ENCODE assay signal across 32 mouse cellular contexts in the genomic region with DNA sequence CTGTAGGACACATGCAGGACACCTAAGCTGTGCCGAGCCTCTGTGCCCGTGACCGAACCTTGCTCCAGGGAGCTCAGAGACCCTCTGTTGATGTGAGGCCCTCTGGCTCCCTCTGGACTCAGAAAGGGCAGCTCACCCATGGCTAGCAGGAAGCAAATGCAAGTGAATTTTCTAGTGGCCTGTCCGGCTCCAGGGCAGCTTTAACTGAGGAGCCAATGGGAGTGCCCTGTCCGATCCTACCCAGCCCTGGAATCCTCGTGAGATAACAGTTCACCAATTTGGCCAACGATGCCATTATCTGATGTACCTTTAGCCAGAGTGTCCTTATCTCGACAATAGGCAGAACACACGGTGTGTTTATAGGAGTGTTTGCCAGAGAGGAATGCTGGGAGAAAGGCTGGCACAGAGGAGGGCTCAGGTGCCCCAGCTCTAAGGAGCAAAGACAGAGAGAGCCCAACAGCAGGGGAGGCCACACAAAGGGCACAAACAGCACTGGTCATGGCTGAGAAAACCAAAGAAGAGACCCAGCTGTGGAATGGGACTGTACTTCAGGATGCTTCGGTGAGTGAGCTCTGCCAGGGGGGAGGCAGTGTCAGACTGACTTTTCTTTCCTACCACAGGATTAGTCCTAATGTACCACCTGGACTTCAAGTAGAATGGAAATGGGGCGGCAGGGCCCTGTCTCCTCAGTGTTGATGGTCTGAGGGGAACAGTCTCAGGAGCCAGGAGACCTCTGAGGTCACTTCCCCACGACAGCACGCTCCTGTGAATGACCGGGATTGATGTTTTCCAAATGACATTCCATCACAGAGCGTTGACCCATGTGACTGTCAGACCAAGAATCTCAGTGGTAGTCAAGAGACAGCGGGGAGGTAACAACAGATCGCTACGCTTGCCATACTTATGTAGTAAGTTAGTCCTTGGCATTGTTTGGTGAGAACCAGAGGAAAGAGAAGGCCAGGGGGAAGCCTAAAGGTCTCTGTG. TPM values are rescaled to one million over a fixed set of nuclear protein-coding genes. Genes with fewer than 3 reads are reported as not detected.
A peak's percentile ranks its signal among the peaks of the same experiment; 100 is the strongest.
DNase-seq lines count a peak whose midpoint lies in the region; ATAC-seq and TF ChIP-seq lines count a peak whose summit lies in the region.
"Had no signal": no experiment of that assay in that cellular context is flagged by ENCODE, and none has a peak within 500 bp of the region (broad histone marks: within the 10 kb centered on the region; RNA-seq: fewer than 3 reads in every experiment).

A gene (minus strand): TSS at position 278 of the 984 bp plus-strand sequence.

- no peak within 1 kb of the TSS for H3K4me2 ChIP-seq in kidney, embryonic 15.5 days
- peak within 1 kb of the TSS; percentile 52 for H3K4me2 ChIP-seq in liver, postnatal 0 days (ENCODE audit: low read depth, low read length)
- H3K4me2 ChIP-seq: embryonic facial prominence, embryonic 12.5 days; heart, embryonic 13.5 days; hindbrain, embryonic 14.5 days; midbrain, embryonic 15.5 days; neural tube, embryonic 15.5 days had no signal

- no peaks in the 10 kb centered on the region for H3K27me3 ChIP-seq in kidney, embryonic 15.5 days
- H3K27me3 ChIP-seq in liver, postnatal 0 days (ENCODE audit: insufficient read depth, low read length): no peaks in the 10 kb centered on the region
- H3K27me3 ChIP-seq: embryonic facial prominence, embryonic 12.5 days; heart, embryonic 13.5 days; midbrain, embryonic 15.5 days; neural tube, embryonic 15.5 days had no signal

- H3K36me3 ChIP-seq in kidney, embryonic 15.5 days: no peaks in the 10 kb centered on the region
- H3K36me3 ChIP-seq in liver, postnatal 0 days (replicated peaks; ENCODE audit: insufficient read depth, low read length): no peaks in the 10 kb centered on the region
- H3K36me3 ChIP-seq: embryonic facial prominence, embryonic 12.5 days; heart, embryonic 13.5 days; midbrain, embryonic 10.5 days; midbrain, embryonic 15.5 days; neural tube, embryonic 15.5 days had no signal

- H3K9me3 ChIP-seq in kidney, embryonic 15.5 days (replicated peaks): no peaks in the 10 kb centered on the region
- no peaks in the 10 kb centered on the region for H3K9me3 ChIP-seq in liver, postnatal 0 days (ENCODE audit: low read length)
- H3K9me3 ChIP-seq: embryonic facial prominence, embryonic 12.5 days; heart, embryonic 13.5 days; midbrain, embryonic 10.5 days; midbrain, embryonic 15.5 days; neural tube, embryonic 15.5 days had no signal

- WGBS in kidney, embryonic 15.5 days: 69% methylated on average over 18 of the region's 18 CpGs
- 64% methylated on average over 18 of the region's 18 CpGs for WGBS in liver, postnatal 0 days (ENCODE audit: insufficient replicate concordance)
- 67% methylated on average over 18 of the region's 18 CpGs for WGBS in large intestine, adult 2 months

- H3K4me1 ChIP-seq in kidney, embryonic 15.5 days: peaks cover 29% of the 10 kb centered on the region
- peaks cover 4% of the 10 kb centered on the region; the same call in 1 of the 2 replicates for H3K4me1 ChIP-seq in liver, postnatal 0 days (ENCODE audit: insufficient read depth)
- H3K4me1 ChIP-seq: midbrain, embryonic 15.5 days; neural tube, embryonic 15.5 days had no signal

- no peak for DNase-seq in kidney, postnatal 4 days
- DNase-seq in liver, postnatal 0 days: no peak
- no peak for DNase-seq in liver
- no peak for DNase-seq in large intestine, adult 2 months (ENCODE audit: low read depth, low spot score)
- DNase-seq in layer of hippocampus, postnatal 14 days (ENCODE audit: low spot score in 2 of 2): no peak
- no peak for DNase-seq in adrenal gland, adult (ENCODE audit: inconsistent age in 2 of 2, low spot score in 1 of 2)
- DNase-seq: adrenal gland, adult 2 months; B cell, adult 2 months; cerebellum, adult 11 months; cerebellum, adult 9-10 months; cerebellum, postnatal 36 days; gastrocnemius, postnatal 10 days; heart, postnatal 10 days; kidney, postnatal 10 days; lung, adult 18-20 months; lung, postnatal 10 days; right cerebral cortex, postnatal 25 days; spleen, adult 18-20 months; thymus, adult 18-20 months; thymus, postnatal 25 days had no signal

- TF ChIP-seq EP300 in liver, postnatal 0 days (IDR thresholded peaks at IDR 0.05; ENCODE audit: low read depth): 0 out of 2 replicates have a peak, but pooled peaks have one; percentile 28

- H3K9ac ChIP-seq in kidney, embryonic 15.5 days: no peak within 1 kb of the TSS
- H3K9ac ChIP-seq in liver, postnatal 0 days (replicated peaks): peak within 1 kb of the TSS; percentile 41; the same call in 1 of the 2 replicates
- H3K9ac ChIP-seq: embryonic facial prominence, embryonic 12.5 days; heart, embryonic 13.5 days; hindbrain, embryonic 14.5 days; midbrain, embryonic 15.5 days; neural tube, embryonic 15.5 days had no signal

- H3K4me3 ChIP-seq in kidney, embryonic 15.5 days (replicated peaks): no peak within 1 kb of the TSS
- 0 out of 2 replicates have a peak within 1 kb of the TSS, but pooled peaks have one; percentile 15 for H3K4me3 ChIP-seq in liver, postnatal 0 days (ENCODE audit: low read depth, low read length)
- H3K4me3 ChIP-seq: embryonic facial prominence, embryonic 12.5 days; heart, embryonic 13.5 days; midbrain, embryonic 10.5 days; midbrain, embryonic 15.5 days; neural tube, embryonic 15.5 days had no signal

- no peak within 1 kb of the TSS for H3K27ac ChIP-seq in kidney, embryonic 15.5 days
- H3K27ac ChIP-seq in liver, postnatal 0 days (ENCODE audit: low read depth): peak within 1 kb of the TSS; percentile 68; the same call in 1 of the 2 replicates
- H3K27ac ChIP-seq: heart, embryonic 13.5 days; hindbrain, embryonic 14.5 days; midbrain, embryonic 10.5 days; midbrain, embryonic 15.5 days; neural tube, embryonic 15.5 days had no signal

- TF ChIP-seq CTCF in liver, postnatal 0 days (IDR thresholded peaks at IDR 0.05; ENCODE audit: low read depth): no peak

- peak; percentile 41; the same call in 1 of the 2 replicates for ATAC-seq in kidney, embryonic 15.5 days (replicated peaks; ENCODE audit: low FRiP score)
- ATAC-seq in liver, postnatal 0 days: peak; percentile 89
- ATAC-seq: forebrain, embryonic 16.5 days; midbrain, embryonic 15.5 days had no signal

RNA-seq across cellular contexts. Expression of the gene that starts here (rescaled TPM):
- polyA plus RNA-seq in kidney, embryonic 15.5 days (2015; fragmentation: Nextera tagmentation; extraction: Ambion mirVana): 4.0 TPM in 2 replicates
- polyA plus RNA-seq in liver, postnatal 0 days (2015; fragmentation: Nextera tagmentation; extraction: Ambion mirVana): 9.3 and 12.7 TPM in 2 replicates
- 112 and 255 TPM in 2 replicates for polyA plus RNA-seq in large intestine, adult 2 months (2012; rRNA removed)
- total RNA-seq in layer of hippocampus, postnatal 14 days (2021): not detected
- total RNA-seq: adrenal gland, adult 2 months; gastrocnemius, postnatal 10 days; heart, adult 8-10 months; heart, postnatal 10 days; hematopoietic stem cell, adult 5-6 weeks; layer of hippocampus, adult 18-20 months; layer of hippocampus, postnatal 25 days had no signal
